Mouse (Mus musculus) limb, embryonic 14.5 days (tissue): ENCODE data around the gene Aip. TPM values are rescaled to one million over a fixed set of nuclear protein-coding genes. Genes with fewer than 3 reads are reported as not detected.

Experiments
- ATAC-seq: fragments of 200-750 bp; cut with Nextera tagmentation; 2 replicates; pipeline ENCODE4 v1.8.0; 2017; ENCODE audit warnings: low read depth, moderate number of reproducible peaks, moderate TSS enrichment; ENCODE audit not compliant: low FRiP score
- DNase-seq: peaks from one replicate; pipeline ENCODE4 v3.0.0-alpha.2; 2015; ENCODE audit warnings: low spot score
- H3K27ac ChIP-seq: fragments of 300-500 bp; sonication (generic); replicated peaks from 2 replicates; pipeline ENCODE4 v1.5.1; 2014; ENCODE audit warnings: low read depth, mild to moderate bottlenecking, low read length, moderate library complexity, mixed read lengths
- H3K27me3 ChIP-seq: fragments of 300-500 bp; sonication (generic); 2 replicates; pipeline ENCODE4 v1.6.1; 2014; ENCODE audit warnings: low read length, mixed read lengths; ENCODE audit not compliant: control insufficient read depth, insufficient read depth
- H3K36me3 ChIP-seq: fragments of 300-500 bp; sonication (generic); 2 replicates; pipeline ENCODE4 v1.6.1; 2014; ENCODE audit warnings: mild to moderate bottlenecking, low read length, moderate library complexity, mixed read lengths; ENCODE audit not compliant: control insufficient read depth, insufficient read depth
- H3K4me1 ChIP-seq: fragments of 300-500 bp; sonication (generic); 2 replicates; pipeline ENCODE4 v1.6.1; 2014; ENCODE audit warnings: antibody characterized with exemption, low read length, mixed read lengths; ENCODE audit not compliant: control insufficient read depth, insufficient read depth
- H3K4me2 ChIP-seq: fragments of 300-500 bp; sonication (generic); replicated peaks from 2 replicates; pipeline ENCODE4 v1.6.1; 2014; ENCODE audit warnings: low read depth, mild to moderate bottlenecking, low read length, moderate library complexity; ENCODE audit not compliant: severe bottlenecking
- H3K4me3 ChIP-seq: fragments of 300-500 bp; sonication (generic); replicated peaks from 2 replicates; pipeline ENCODE4 v1.5.1; 2014; ENCODE audit warnings: low read length
- H3K9ac ChIP-seq: fragments of 300-500 bp; sonication (generic); 2 replicates; pipeline ENCODE4 v1.6.1; 2014; ENCODE audit warnings: mild to moderate bottlenecking, low read depth, low read length, moderate library complexity; ENCODE audit not compliant: severe bottlenecking
- H3K9me3 ChIP-seq: fragments of 300-500 bp; sonication (generic); 2 replicates; pipeline ENCODE4 v1.6.1; 2016; ENCODE audit warnings: low read length; ENCODE audit not compliant: control insufficient read depth
- POLR2A ChIP-seq: fragments of 200-500 bp; IDR thresholded peaks from 2 replicates; pipeline ENCODE4 v1.8.0; 2012; ENCODE audit warnings: inconsistent platforms, mild to moderate bottlenecking, moderate library complexity, borderline replicate concordance; ENCODE audit not compliant: insufficient read depth, insufficient read length; ENCODE audit errors: extremely low read depth
- WGBS: fragments of 180-500 bp; shearing (Covaris S2); extraction: QIAGEN DNeasy Blood & Tissue Kit; methylation state at CpG from one replicate; pipeline ENCODE4 v1.1.7; 2014; 5-methylcytosine and 5-hydroxymethylcytosine counted together
- polyA plus RNA-seq, 2 experiments: library from polyadenylated mRNA; depleted of rRNA in 1 of 2; stranded (reverse) in 1 of 2; unstranded in 1 of 2; fragments of >200 nt; fragmentation: Nextera tagmentation in 1 of 2; extraction: Ambion mirVana in 1 of 2; gene quantifications; 2 replicates each; pipeline versions ENCODE4 v1.2.1 to v1.2.3; 2012 to 2014

Gene Aip
- polyA plus RNA-seq, 2 experiments, result 86.4 to 119 TPM

GRCm38 (mm10) chr19:4150567-4151487, 25.2 kb upstream of the Aip start:
- no peak for TF ChIP-seq POLR2A
- Histone ChIP-seq H3K4me3 (no peak overlapping the region), H3K9me3 (no peaks in the 10 kb centered on the region), H3K27me3 (no peaks in the 10 kb centered on the region), H3K4me2 (no peak overlapping the region), H3K27ac (no peak overlapping the region), H3K36me3 (peaks cover 33% of the 10 kb centered on the region), H3K4me1 (peaks cover 12% of the 10 kb centered on the region), H3K9ac (no peak overlapping the region)
- DNase-seq (no peak), ATAC-seq (no peak)
- 89% methylated on average over 22 of the region's 22 CpGs for WGBS

- Histone ChIP-seq H3K4me2 (peak overlapping the region; percentile 89), H3K27ac (no peak overlapping the region), H3K4me1 (peaks cover 12% of the 10 kb centered on the region), H3K36me3 (peaks cover 28% of the 10 kb centered on the region), H3K27me3 (no peaks in the 10 kb centered on the region), H3K9me3 (no peaks in the 10 kb centered on the region), H3K4me3 (0 out of 2 replicates have a peak overlapping the region, but pooled peaks have one; percentile 89), H3K9ac (no peak overlapping the region)
- 93% methylated on average over 17 of the region's 17 CpGs for WGBS
- no peak for TF ChIP-seq POLR2A
- DNase-seq (no peak), ATAC-seq (no peak)
These were observed 24.3 kb upstream of the Aip start for GRCm38 (mm10) chr19:4149764-4150461.

- H3K4me1 ChIP-seq, result peaks cover 12% of the 10 kb centered on the region
- peak overlapping the region; percentile 89 for H3K4me2 ChIP-seq
- H3K27me3 ChIP-seq, result no peaks in the 10 kb centered on the region
- DNase-seq, result no peak
- 86% methylated on average over 11 of the region's 11 CpGs for WGBS
- no peak overlapping the region for H3K27ac ChIP-seq
- TF ChIP-seq POLR2A, result no peak
- ATAC-seq, result no peak
- no peaks in the 10 kb centered on the region for H3K9me3 ChIP-seq
- H3K36me3 ChIP-seq, result peaks cover 28% of the 10 kb centered on the region
- peak overlapping the region; percentile 89 for H3K4me3 ChIP-seq
- H3K9ac ChIP-seq, result peak overlapping the region; percentile 82
These were observed 23.6 kb upstream of the Aip start for GRCm38 (mm10) chr19:4149283-4149682.

- no peak for TF ChIP-seq POLR2A
- Histone ChIP-seq H3K27ac (no peak overlapping the region), H3K36me3 (peaks cover 28% of the 10 kb centered on the region), H3K9ac (peak overlapping the region; percentile 82), H3K4me1 (peaks cover 12% of the 10 kb centered on the region), H3K9me3 (no peaks in the 10 kb centered on the region), H3K4me2 (peak overlapping the region; percentile 89), H3K27me3 (no peaks in the 10 kb centered on the region), H3K4me3 (peak overlapping the region; percentile 89)
- no peak for DNase-seq
- 7% methylated on average over 6 of the region's 8 CpGs for WGBS
- ATAC-seq, result peak; percentile 19; the same call in 1 of the 2 replicates
These were observed 23.2 kb upstream of the Aip start for GRCm38 (mm10) chr19:4148819-4149218.

- H3K9me3 ChIP-seq, result no peaks in the 10 kb centered on the region
- H3K4me1 ChIP-seq, result peaks cover 12% of the 10 kb centered on the region
- ATAC-seq (peak; percentile 96), DNase-seq (peak; percentile 95)
- peak within 1 kb of the TSS; percentile 89 for H3K4me2 ChIP-seq
- H3K27me3 ChIP-seq, result no peaks in the 10 kb centered on the region
- H3K9ac ChIP-seq, result peak within 1 kb of the TSS; percentile 82
- TF ChIP-seq POLR2A, result 0 out of 2 replicates have a peak, but pooled peaks have one; percentile 46
- WGBS, result 1% methylated on average over 17 of the region's 33 CpGs
- H3K27ac ChIP-seq, result 0 out of 2 replicates have a peak within 1 kb of the TSS, but pooled peaks have one; percentile 48
- H3K4me3 ChIP-seq, result peak within 1 kb of the TSS; percentile 89
- H3K36me3 ChIP-seq, result peaks cover 25% of the 10 kb centered on the region
These were observed 22.8 kb upstream of the Aip start, which contains the start of gene Coro1b for GRCm38 (mm10) chr19:4148491-4148806. Coro1b (plus strand) TSS chr19:4148619.
